Mouse (Mus musculus) thymus, adult 2 months (tissue): ENCODE measurements around the gene Col12a1.

Experiments
- CTCF ChIP-seq: fragments of 200-500 bp; IDR thresholded peaks from 2 replicates; pipeline ENCODE4 v1.5.1; 2012; ENCODE audit warnings: mild to moderate bottlenecking, control low read depth, low read length, moderate library complexity, borderline replicate concordance; ENCODE audit not compliant: control insufficient read depth, poor library complexity, insufficient read depth; ENCODE audit errors: extremely low read depth
- POLR2A ChIP-seq: fragments of 200-500 bp; IDR thresholded peaks from 2 replicates; pipeline ENCODE4 v1.6.1; 2012; ENCODE audit warnings: mild to moderate bottlenecking, low read length, control low read depth, moderate library complexity; ENCODE audit not compliant: control insufficient read depth, poor library complexity, insufficient read depth; ENCODE audit errors: extremely low read depth

- no peak for TF ChIP-seq CTCF
- TF ChIP-seq POLR2A, result no peak
These were observed 4.1 kb downstream of the Col12a1 start for GRCm38 (mm10) chr9:79714471-79715045.
